Mouse (Mus musculus): ENCODE measurements around the gene Lap3. TPM values are rescaled to one million over a fixed set of nuclear protein-coding genes. Genes with fewer than 3 reads are reported as not detected.

Lap3 gene
- polyA plus RNA-seq, 1 experiment from 2014 or later: 115 TPM

DNA sequence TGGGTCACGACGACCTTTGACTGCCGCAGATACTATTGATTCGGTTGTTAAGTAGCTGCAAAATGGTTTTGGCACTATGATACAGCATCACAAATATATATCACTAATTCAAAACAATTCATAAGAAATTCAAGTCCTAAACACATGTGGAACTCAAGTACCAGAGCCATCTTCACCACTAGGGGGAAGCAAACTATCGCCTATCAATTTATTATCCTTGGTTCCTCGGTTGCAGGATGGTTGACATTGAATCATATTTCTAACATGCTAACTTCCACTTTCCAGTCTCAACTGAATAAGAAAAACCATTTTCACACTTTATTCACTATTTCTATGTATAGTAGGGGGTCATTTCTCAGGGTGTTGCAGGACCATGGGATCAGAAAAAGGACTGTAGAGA is 19.0 kb upstream of the Lap3 start:
- peak; percentile 75 for TF ChIP-seq CTCF (IDR thresholded peaks at IDR 0.05)
- in situ Hi-C loops (cut with MboI; ENCODE audit: low pct_unique_long_range_greater_than_20kb): loop anchor here (5.0 kb wide), 3 partner anchors 58 to 873 kb away; partner anchors contain the start of gene Ncapg
- no peak for ATAC-seq
- DNase-seq (ENCODE audit: low read depth, low spot score): no peak
- ChIA-PET POLR2A (interaction anchor here (1.2 kb wide), 1 partner anchor 27 kb away, joined by 3 read pairs; no protein-coding TSS in a partner anchor), CTCF (interaction anchor here (1.2 to 1.7 kb wide), 4 partner anchors 23 to 193 kb away, joined by 3 to 6 read pairs (median 4); no protein-coding TSS in a partner anchor)
- peaks cover 9% of the 10 kb centered on the region for H3K27me3 ChIP-seq

- peaks cover 6% of the 10 kb centered on the region for H3K27me3 ChIP-seq
- TF ChIP-seq CTCF (IDR thresholded peaks at IDR 0.05): no peak
- DNase-seq (ENCODE audit: low read depth, low spot score) (no peak), ATAC-seq (no peak)
- CTCF ChIA-PET: no interaction called here
- in situ Hi-C loops (cut with MboI; ENCODE audit: low pct_unique_long_range_greater_than_20kb): loop anchor here (5.0 to 25.0 kb wide), 4 partner anchors 58 to 873 kb away; partner anchors contain the start of genes Lcorl and Ncapg
- POLR2A ChIA-PET: no interaction called here
Measured at GRCm38 (mm10) chr5:45474758-45475157, 18.4 kb upstream of the Lap3 start.

- peak; percentile 2 for ATAC-seq
- POLR2A ChIA-PET: no interaction called here
- in situ Hi-C loops (cut with MboI; ENCODE audit: low pct_unique_long_range_greater_than_20kb): loop anchor here (25.0 kb wide), 1 partner anchor 387 kb away; the partner anchor contains the start of gene Lcorl
- DNase-seq (ENCODE audit: low read depth, low spot score): no peak
- no peaks in the 10 kb centered on the region for H3K27me3 ChIP-seq
- CTCF ChIA-PET: interaction anchor here (1.2 to 1.5 kb wide), 3 partner anchors 15 to 193 kb away, joined by 4 to 8 read pairs (median 6); no protein-coding TSS in a partner anchor
- no peak for TF ChIP-seq CTCF (IDR thresholded peaks at IDR 0.05)
Measured at GRCm38 (mm10) chr5:45475771-45476170, 17.4 kb upstream of the Lap3 start.

DNA sequence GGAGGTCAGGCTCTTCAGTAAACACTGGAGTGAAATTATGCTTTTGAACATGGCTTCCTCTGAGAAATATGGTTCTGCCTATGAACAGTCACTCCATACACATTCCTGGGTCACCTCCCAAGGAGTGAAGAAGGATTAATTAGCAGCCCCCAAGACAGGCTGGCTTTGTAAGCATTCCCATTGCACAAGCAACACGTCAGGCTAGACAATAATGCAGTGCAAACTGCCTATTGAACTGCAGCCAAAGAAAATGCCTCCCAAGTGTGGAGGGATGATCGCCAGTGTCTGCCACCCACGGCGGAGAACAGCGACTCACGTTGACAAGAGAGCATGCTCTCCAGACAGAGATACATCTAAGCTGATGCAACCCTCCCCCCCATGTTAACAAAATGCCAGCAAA is 16.9 kb upstream of the Lap3 start:
- ChIA-PET POLR2A (interaction anchor here (1.0 kb wide), 1 partner anchor 38 kb away, joined by 3 read pairs; no protein-coding TSS in a partner anchor), CTCF (interaction anchor here (1.2 to 1.5 kb wide), 3 partner anchors 14 to 192 kb away, joined by 4 to 8 read pairs (median 6); no protein-coding TSS in a partner anchor)
- ATAC-seq (peak; percentile 86), DNase-seq (ENCODE audit: low read depth, low spot score) (peak; percentile 81)
- in situ Hi-C loops (cut with MboI; ENCODE audit: low pct_unique_long_range_greater_than_20kb): loop anchor here (25.0 kb wide), 1 partner anchor 386 kb away; the partner anchor contains the start of gene Lcorl
- TF ChIP-seq CTCF (IDR thresholded peaks at IDR 0.05): peak; percentile 6
- H3K27me3 ChIP-seq: no peaks in the 10 kb centered on the region

DNA sequence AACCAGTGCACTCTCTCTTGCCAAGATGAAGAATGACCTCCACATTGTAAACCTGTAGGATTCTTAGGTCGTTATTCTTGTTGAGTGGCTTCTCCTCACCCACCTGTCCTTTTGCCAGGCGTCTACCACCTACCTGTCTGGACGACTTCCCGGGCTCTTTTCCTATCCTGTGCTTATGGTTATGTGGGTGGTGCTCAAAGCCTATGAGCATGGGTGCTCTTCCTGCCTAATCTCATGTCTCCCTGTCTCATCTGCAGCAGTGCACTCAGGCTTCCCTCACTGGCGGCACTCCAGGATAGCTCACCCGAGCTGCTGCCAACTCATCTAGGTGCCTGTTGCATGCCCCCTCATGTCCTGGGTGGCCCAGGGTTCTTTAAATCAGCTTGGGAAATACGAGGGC is 15.6 kb upstream of the Lap3 start:
- POLR2A ChIA-PET: interaction anchor here (0.7 kb wide), 1 partner anchor 16 kb away, joined by 3 read pairs; no protein-coding TSS in a partner anchor
- peaks cover 5% of the 10 kb centered on the region for H3K27me3 ChIP-seq
- ATAC-seq (no peak), DNase-seq (ENCODE audit: low read depth, low spot score) (no peak)
- CTCF ChIA-PET: interaction anchor here (1.4 to 1.7 kb wide), 3 partner anchors 12 to 190 kb away, joined by 4 to 5 read pairs (median 4); no protein-coding TSS in a partner anchor
- in situ Hi-C loops (cut with MboI; ENCODE audit: low pct_unique_long_range_greater_than_20kb): loop anchor here (25.0 kb wide), 1 partner anchor 385 kb away; the partner anchor contains the start of gene Lcorl
- TF ChIP-seq CTCF (IDR thresholded peaks at IDR 0.05): no peak

- no peak for DNase-seq (ENCODE audit: low read depth, low spot score)
- in situ Hi-C loops (cut with MboI; ENCODE audit: low pct_unique_long_range_greater_than_20kb): loop anchor here (25.0 kb wide), 1 partner anchor 382 kb away; the partner anchor contains the start of gene Lcorl
- ChIA-PET POLR2A (interaction anchor here (1.3 kb wide), 1 partner anchor 12 kb away, joined by 4 read pairs; no protein-coding TSS in a partner anchor), CTCF (interaction anchor here (1.4 kb wide), 1 partner anchor 188 kb away, joined by 3 read pairs; no protein-coding TSS in a partner anchor)
- no peak for ATAC-seq
- peaks cover 8% of the 10 kb centered on the region for H3K27me3 ChIP-seq
- TF ChIP-seq CTCF (IDR thresholded peaks at IDR 0.05): no peak
Measured at GRCm38 (mm10) chr5:45480066-45480465, 13.1 kb upstream of the Lap3 start.

GRCm38 (mm10) chr5:45481125-45481524 is 12.0 kb upstream of the Lap3 start:
- ATAC-seq (no peak), DNase-seq (ENCODE audit: low read depth, low spot score) (no peak)
- in situ Hi-C loops (cut with MboI; ENCODE audit: low pct_unique_long_range_greater_than_20kb): loop anchor here (25.0 kb wide), 1 partner anchor 381 kb away; the partner anchor contains the start of gene Lcorl
- ChIA-PET CTCF (interaction anchor here (1.4 to 1.8 kb wide), 3 partner anchors 10 to 187 kb away, joined by 3 to 4 read pairs (median 4); no protein-coding TSS in a partner anchor), POLR2A (no interaction called here)
- peaks cover 13% of the 10 kb centered on the region for H3K27me3 ChIP-seq
- no peak for TF ChIP-seq CTCF (IDR thresholded peaks at IDR 0.05)

DNA sequence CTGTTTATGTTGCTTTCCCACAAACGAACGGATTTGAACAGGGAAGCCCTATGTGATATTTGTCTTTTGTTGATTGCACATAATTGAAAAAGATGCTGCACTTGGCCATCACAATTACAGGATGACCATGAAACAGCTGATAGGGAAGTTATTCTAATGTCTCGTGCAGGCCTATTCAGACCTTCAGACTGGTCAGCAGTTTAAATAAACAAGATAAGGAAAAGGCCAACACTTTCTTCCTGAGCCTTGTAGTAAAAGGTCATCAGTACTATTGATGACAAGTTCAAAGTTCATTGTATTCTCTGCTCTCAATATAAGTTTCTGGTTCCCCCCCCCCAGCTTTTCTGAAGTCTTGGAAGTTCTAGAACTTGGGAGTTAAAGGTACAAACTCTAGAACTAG is 10.6 kb upstream of the Lap3 start:
- ChIA-PET CTCF (interaction anchor here (1.0 to 1.4 kb wide), 2 partner anchors 9 to 28 kb away, joined by 3 to 6 read pairs; no protein-coding TSS in a partner anchor), POLR2A (no interaction called here)
- no peak for TF ChIP-seq CTCF (IDR thresholded peaks at IDR 0.05)
- in situ Hi-C loops (cut with MboI; ENCODE audit: low pct_unique_long_range_greater_than_20kb): loop anchor here (25.0 kb wide), 1 partner anchor 380 kb away; the partner anchor contains the start of gene Lcorl
- ATAC-seq (no peak), DNase-seq (ENCODE audit: low read depth, low spot score) (no peak)
- H3K27me3 ChIP-seq: peaks cover 20% of the 10 kb centered on the region

GRCm38 (mm10) chr5:45483654-45484053 is 9.5 kb upstream of the Lap3 start:
- ChIA-PET POLR2A (no interaction called here), CTCF (interaction anchor here (1.0 to 1.5 kb wide), 3 partner anchors 8 to 26 kb away, joined by 3 to 6 read pairs (median 3); no protein-coding TSS in a partner anchor)
- H3K27me3 ChIP-seq: peaks cover 31% of the 10 kb centered on the region
- no peak for TF ChIP-seq CTCF (IDR thresholded peaks at IDR 0.05)
- ATAC-seq (no peak), DNase-seq (ENCODE audit: low read depth, low spot score) (no peak)
- in situ Hi-C loops (cut with MboI; ENCODE audit: low pct_unique_long_range_greater_than_20kb): loop anchor here (25.0 kb wide), 1 partner anchor 379 kb away; the partner anchor contains the start of gene Lcorl

GRCm38 (mm10) chr5:45491776-45492175 is 1.4 kb upstream of the Lap3 start:
- DNase-seq (ENCODE audit: low read depth, low spot score) (no peak), ATAC-seq (no peak)
- ChIA-PET POLR2A (interaction anchor here (1.0 kb wide), 1 partner anchor 12 kb away, joined by 4 read pairs; no protein-coding TSS in a partner anchor), CTCF (interaction anchor here (1.1 to 2.5 kb wide), 3 partner anchors 9 to 15 kb away, joined by 4 to 6 read pairs (median 6); no protein-coding TSS in a partner anchor)
- no peak for TF ChIP-seq CTCF (IDR thresholded peaks at IDR 0.05)
- H3K27me3 ChIP-seq: peaks cover 32% of the 10 kb centered on the region
- in situ Hi-C loops (cut with MboI; ENCODE audit: low pct_unique_long_range_greater_than_20kb): loop anchor here (25.0 kb wide), 1 partner anchor 371 kb away; the partner anchor contains the start of gene Lcorl

Data from Patski (cell line).